Mouse (Mus musculus): ENCODE data around the gene Erich3. TPM values are rescaled to one million over a fixed set of nuclear protein-coding genes. Genes with fewer than 3 reads are reported as not detected.

Gene Erich3
- polyA plus RNA-seq, 1 experiment from 2014 or later: not detected

DNA sequence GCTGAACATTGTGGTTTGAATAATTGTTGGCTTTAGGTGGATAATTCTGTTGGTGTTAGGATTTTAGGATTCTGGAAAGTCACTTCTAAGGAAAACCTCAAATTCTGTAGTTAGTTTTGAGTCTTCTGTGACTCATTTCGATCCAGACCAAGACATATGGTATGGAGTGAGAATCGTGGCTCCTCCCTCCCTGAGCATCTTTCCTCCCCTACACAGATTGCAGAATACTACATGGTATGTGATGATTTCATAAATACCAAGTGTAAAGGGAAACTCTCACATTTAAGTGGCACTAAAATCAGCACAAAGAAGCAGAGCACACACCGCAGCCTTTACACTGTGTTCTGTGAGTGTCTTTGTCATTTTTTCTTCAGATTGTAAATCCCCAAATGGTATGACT lies 4.8 kb downstream of the Erich3 start:
- TF ChIP-seq EP300 (IDR thresholded peaks at IDR 0.05; ENCODE audit: low read depth) (no peak), CTCF (IDR thresholded peaks at IDR 0.05; ENCODE audit: low read depth) (no peak)
- H3K4me2 ChIP-seq (ENCODE audit: low read depth, low read length): no peak overlapping the region
- peaks cover 16% of the 10 kb centered on the region for H3K27me3 ChIP-seq (ENCODE audit: insufficient read depth, low read length)
- no peak overlapping the region for H3K27ac ChIP-seq (ENCODE audit: low read depth)
- 70% methylated on average over 3 of the region's 3 CpGs for WGBS (ENCODE audit: insufficient replicate concordance)
- no peaks in the 10 kb centered on the region for H3K36me3 ChIP-seq (replicated peaks; ENCODE audit: insufficient read depth, low read length)
- no peak overlapping the region for H3K4me3 ChIP-seq (ENCODE audit: low read depth, low read length)
- H3K9ac ChIP-seq (replicated peaks): no peak overlapping the region
- no peaks in the 10 kb centered on the region for H3K9me3 ChIP-seq (ENCODE audit: low read length)
- DNase-seq (no peak), ATAC-seq (no peak)
- no peaks in the 10 kb centered on the region for H3K4me1 ChIP-seq (ENCODE audit: insufficient read depth)

DNA sequence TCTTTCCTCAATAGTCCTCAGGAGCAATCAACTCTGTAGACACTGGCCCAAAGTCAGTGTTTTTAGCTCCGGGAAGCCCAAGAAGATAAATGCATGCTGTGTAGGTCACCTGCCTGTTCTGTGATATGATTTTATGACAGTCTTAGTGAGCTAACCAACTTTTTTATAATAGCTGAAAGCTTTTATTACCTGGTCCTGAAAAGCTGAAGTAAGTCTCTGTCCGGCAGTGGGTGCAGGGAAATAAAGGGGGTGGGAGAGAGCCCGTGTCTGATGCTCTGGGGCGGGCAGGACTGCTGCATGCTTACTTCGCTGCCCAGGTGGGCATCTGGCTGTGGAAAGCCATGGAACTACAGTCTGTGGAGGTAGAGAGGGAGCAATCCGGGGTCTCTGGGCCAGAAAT lies 6.9 kb downstream of the Erich3 start:
- Histone ChIP-seq H3K9me3 (ENCODE audit: low read length) (no peaks in the 10 kb centered on the region), H3K4me2 (ENCODE audit: low read depth, low read length) (no peak overlapping the region), H3K27ac (ENCODE audit: low read depth) (no peak overlapping the region), H3K9ac (replicated peaks) (no peak overlapping the region), H3K4me1 (ENCODE audit: insufficient read depth) (no peaks in the 10 kb centered on the region), H3K36me3 (replicated peaks; ENCODE audit: insufficient read depth, low read length) (no peaks in the 10 kb centered on the region), H3K4me3 (ENCODE audit: low read depth, low read length) (no peak overlapping the region), H3K27me3 (ENCODE audit: insufficient read depth, low read length) (peaks cover 5% of the 10 kb centered on the region; the same call in 1 of the 2 replicates)
- DNase-seq: no peak
- TF ChIP-seq EP300 (IDR thresholded peaks at IDR 0.05; ENCODE audit: low read depth): no peak
- TF ChIP-seq CTCF (IDR thresholded peaks at IDR 0.05; ENCODE audit: low read depth): no peak
- 71% methylated on average over 6 of the region's 6 CpGs for whole genome bisulfite sequencing (ENCODE audit: insufficient replicate concordance)
- ATAC-seq: no peak

DNA sequence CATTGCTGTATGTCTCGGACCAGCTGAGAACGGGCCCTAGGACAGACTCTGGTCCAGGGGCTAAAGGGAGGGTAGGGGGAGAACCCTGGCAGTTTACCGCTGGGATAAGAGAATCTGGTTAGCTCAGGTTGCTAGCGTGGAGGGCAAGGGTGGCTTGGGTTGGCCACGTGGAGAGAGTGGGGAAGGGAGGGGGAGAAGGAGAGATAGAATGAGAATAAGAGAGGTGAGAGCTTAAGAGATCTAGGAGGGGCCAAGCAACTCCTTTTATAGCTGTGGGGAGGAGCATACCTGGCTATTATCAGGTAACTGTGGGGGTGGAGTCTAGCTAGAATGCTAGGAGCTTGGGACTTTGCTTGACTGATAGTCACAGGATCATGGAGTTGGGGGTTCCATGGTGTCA lies 7.4 kb downstream of the Erich3 start:
- ATAC-seq (no peak), DNase-seq (no peak)
- 58% methylated on average over 5 of the region's 5 CpGs for WGBS (ENCODE audit: insufficient replicate concordance)
- Histone ChIP-seq H3K9ac (replicated peaks) (no peak overlapping the region), H3K4me3 (ENCODE audit: low read depth, low read length) (no peak overlapping the region), H3K9me3 (ENCODE audit: low read length) (no peaks in the 10 kb centered on the region), H3K36me3 (replicated peaks; ENCODE audit: insufficient read depth, low read length) (no peaks in the 10 kb centered on the region), H3K4me2 (ENCODE audit: low read depth, low read length) (no peak overlapping the region), H3K27ac (ENCODE audit: low read depth) (no peak overlapping the region), H3K27me3 (ENCODE audit: insufficient read depth, low read length) (0 out of 2 replicates have a peak, but pooled peaks cover under 1% of the 10 kb centered on the region), H3K4me1 (ENCODE audit: insufficient read depth) (no peaks in the 10 kb centered on the region)
- no peak for TF ChIP-seq EP300 (IDR thresholded peaks at IDR 0.05; ENCODE audit: low read depth)
- no peak for TF ChIP-seq CTCF (IDR thresholded peaks at IDR 0.05; ENCODE audit: low read depth)

DNA sequence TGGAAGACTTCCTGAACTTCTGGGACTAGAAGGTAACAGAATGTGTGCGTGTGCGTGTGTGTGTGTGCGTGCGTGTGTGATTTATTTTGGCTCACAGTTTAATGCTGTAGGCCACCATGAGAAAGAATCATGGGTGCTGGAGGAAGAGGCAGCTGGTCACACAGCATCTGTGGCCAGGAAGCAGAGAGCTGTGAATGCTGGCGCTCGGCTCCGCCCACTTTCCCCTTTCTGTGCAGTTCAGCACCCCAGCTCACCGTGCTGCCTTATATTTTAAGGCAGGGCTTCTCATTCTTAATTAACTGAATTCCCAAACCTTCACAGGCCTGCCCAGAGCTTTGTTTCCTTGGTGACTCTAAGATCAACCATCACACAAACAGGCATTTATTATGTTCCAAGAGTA lies 9.7 kb downstream of the Erich3 start:
- no peak for ATAC-seq

DNA sequence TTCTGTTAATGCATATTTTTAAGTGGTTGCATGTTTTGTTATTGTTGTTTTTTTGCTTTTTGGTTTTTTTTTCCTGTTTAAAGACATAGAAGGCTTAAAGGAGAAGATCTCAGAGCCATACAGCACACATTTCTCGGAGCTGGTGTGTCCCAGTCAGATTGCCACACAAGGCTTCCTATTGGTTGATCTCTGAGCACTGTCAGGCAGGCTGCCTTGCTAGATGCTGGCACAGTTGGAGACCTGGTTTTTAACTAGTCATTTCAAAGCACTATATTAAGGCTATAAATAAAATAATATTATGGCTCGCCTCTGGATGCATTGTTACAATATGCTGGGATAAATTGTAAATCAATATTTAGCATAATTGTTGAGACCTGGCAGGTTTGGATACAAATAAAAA lies 18.9 kb downstream of the Erich3 start:
- 63% methylated on average over 2 of the region's 2 CpGs for WGBS (ENCODE audit: insufficient replicate concordance)
- no peaks in the 10 kb centered on the region for H3K9me3 ChIP-seq (ENCODE audit: low read length)

More for the DNA sequence above, 9.7 kb downstream of the Erich3 start:
- Histone ChIP-seq H3K36me3 (replicated peaks; ENCODE audit: insufficient read depth, low read length) (no peaks in the 10 kb centered on the region), H3K27me3 (ENCODE audit: insufficient read depth, low read length) (no peaks in the 10 kb centered on the region), H3K9ac (replicated peaks) (no peak overlapping the region), H3K9me3 (ENCODE audit: low read length) (no peaks in the 10 kb centered on the region), H3K4me3 (ENCODE audit: low read depth, low read length) (no peak overlapping the region), H3K4me2 (ENCODE audit: low read depth, low read length) (no peak overlapping the region), H3K4me1 (ENCODE audit: insufficient read depth) (no peaks in the 10 kb centered on the region), H3K27ac (ENCODE audit: low read depth) (no peak overlapping the region)
- 61% methylated on average over 8 of the region's 8 CpGs for WGBS (ENCODE audit: insufficient replicate concordance)
- TF ChIP-seq CTCF (IDR thresholded peaks at IDR 0.05; ENCODE audit: low read depth) (no peak), EP300 (IDR thresholded peaks at IDR 0.05; ENCODE audit: low read depth) (no peak)
- DNase-seq: no peak

DNA sequence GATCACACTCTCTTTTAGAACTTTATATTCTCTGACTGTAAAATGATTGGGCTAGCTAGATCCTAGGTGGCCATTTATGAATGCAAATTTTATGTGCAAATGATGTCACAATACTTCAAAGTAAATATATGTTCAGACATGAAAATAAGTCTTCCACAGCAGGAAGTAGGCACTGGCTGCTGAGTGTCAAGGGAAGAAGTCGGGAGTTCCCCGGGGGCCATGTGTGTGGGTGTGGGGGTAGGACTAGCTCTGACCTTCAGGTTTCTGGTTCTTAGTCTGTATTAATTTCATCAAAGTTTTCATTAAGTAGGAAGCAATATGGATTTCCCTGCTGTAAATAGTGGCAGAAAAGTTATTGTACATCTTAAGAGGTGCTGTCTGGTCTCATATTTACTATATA lies 20.0 kb downstream of the Erich3 start:
- no peaks in the 10 kb centered on the region for H3K36me3 ChIP-seq (replicated peaks; ENCODE audit: insufficient read depth, low read length)
- no peak for DNase-seq
- TF ChIP-seq CTCF (IDR thresholded peaks at IDR 0.05; ENCODE audit: low read depth): no peak
- TF ChIP-seq EP300 (IDR thresholded peaks at IDR 0.05; ENCODE audit: low read depth): no peak
- no peaks in the 10 kb centered on the region for H3K9me3 ChIP-seq (ENCODE audit: low read length)
- H3K27me3 ChIP-seq (ENCODE audit: insufficient read depth, low read length): no peaks in the 10 kb centered on the region
- no peak overlapping the region for H3K4me2 ChIP-seq (ENCODE audit: low read depth, low read length)
- no peak overlapping the region for H3K27ac ChIP-seq (ENCODE audit: low read depth)
- no peaks in the 10 kb centered on the region for H3K4me1 ChIP-seq (ENCODE audit: insufficient read depth)
- no peak for ATAC-seq
- H3K9ac ChIP-seq (replicated peaks): no peak overlapping the region
- no peak overlapping the region for H3K4me3 ChIP-seq (ENCODE audit: low read depth, low read length)
- WGBS (ENCODE audit: insufficient replicate concordance): 72% methylated on average over 2 of the region's 2 CpGs

More for the DNA sequence above, 18.9 kb downstream of the Erich3 start:
- Histone ChIP-seq H3K4me1 (ENCODE audit: insufficient read depth) (no peaks in the 10 kb centered on the region), H3K9ac (replicated peaks) (no peak overlapping the region), H3K4me3 (ENCODE audit: low read depth, low read length) (no peak overlapping the region), H3K27me3 (ENCODE audit: insufficient read depth, low read length) (no peaks in the 10 kb centered on the region), H3K27ac (ENCODE audit: low read depth) (no peak overlapping the region), H3K36me3 (replicated peaks; ENCODE audit: insufficient read depth, low read length) (no peaks in the 10 kb centered on the region), H3K4me2 (ENCODE audit: low read depth, low read length) (no peak overlapping the region)
- no peak for TF ChIP-seq EP300 (IDR thresholded peaks at IDR 0.05; ENCODE audit: low read depth)
- TF ChIP-seq CTCF (IDR thresholded peaks at IDR 0.05; ENCODE audit: low read depth): no peak
- no peak for DNase-seq
- no peak for ATAC-seq

DNA sequence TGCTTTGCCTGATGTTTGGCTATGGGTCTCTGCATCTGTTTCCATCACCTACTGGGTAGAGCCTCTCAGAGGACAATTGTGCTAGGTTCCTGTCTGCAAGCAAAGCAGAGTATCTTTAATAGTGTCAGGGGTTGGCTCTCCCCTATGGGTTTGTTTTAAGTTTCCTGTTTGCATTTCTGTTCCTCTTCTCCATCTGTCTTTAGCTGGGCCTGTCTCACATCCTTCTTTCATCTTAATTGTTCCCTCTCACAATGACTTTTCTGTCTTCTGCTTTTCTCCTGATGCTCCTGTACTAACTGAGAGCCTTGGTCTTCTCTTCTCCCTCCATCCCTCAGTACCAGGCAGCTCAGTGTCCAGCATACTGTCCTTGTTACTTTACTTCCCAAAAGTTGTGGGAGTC lies 26.6 kb downstream of the Erich3 start:
- H3K36me3 ChIP-seq (replicated peaks; ENCODE audit: insufficient read depth, low read length): no peaks in the 10 kb centered on the region
- DNase-seq (no peak), ATAC-seq (no peak)
- H3K4me3 ChIP-seq (ENCODE audit: low read depth, low read length): no peak overlapping the region
- no peaks in the 10 kb centered on the region for H3K4me1 ChIP-seq (ENCODE audit: insufficient read depth)
- no peak for TF ChIP-seq CTCF (IDR thresholded peaks at IDR 0.05; ENCODE audit: low read depth)
- no peak for TF ChIP-seq EP300 (IDR thresholded peaks at IDR 0.05; ENCODE audit: low read depth)
- no peaks in the 10 kb centered on the region for H3K9me3 ChIP-seq (ENCODE audit: low read length)
- H3K4me2 ChIP-seq (ENCODE audit: low read depth, low read length): no peak overlapping the region
- no peaks in the 10 kb centered on the region for H3K27me3 ChIP-seq (ENCODE audit: insufficient read depth, low read length)
- H3K27ac ChIP-seq (ENCODE audit: low read depth): no peak overlapping the region
- no peak overlapping the region for H3K9ac ChIP-seq (replicated peaks)

Data from liver, postnatal 0 days (tissue).